Mouse (Mus musculus): ENCODE measurements around the gene Rora.

Rora gene

GRCm38 (mm10) chr9:69288586-69288985, 635.0 kb downstream of the Rora start:
- no peak for DNase-seq (ENCODE audit: extremely low read depth, low read depth)

GRCm38 (mm10) chr9:69289056-69290017, 635.8 kb downstream of the Rora start:
- no peak for DNase-seq (ENCODE audit: extremely low read depth, low read depth)

GRCm38 (mm10) chr9:69290018-69290880, 636.7 kb downstream of the Rora start:
- DNase-seq (ENCODE audit: extremely low read depth, low read depth): no peak

- DNase-seq (ENCODE audit: extremely low read depth, low read depth): no peak
Observed at GRCm38 (mm10) chr9:69290881-69291450, 637.4 kb downstream of the Rora start.

GRCm38 (mm10) chr9:69291451-69291850, 637.9 kb downstream of the Rora start:
- DNase-seq (ENCODE audit: extremely low read depth, low read depth): no peak

GRCm38 (mm10) chr9:69292353-69292752, 638.8 kb downstream of the Rora start:
- no peak for DNase-seq (ENCODE audit: extremely low read depth, low read depth)

GRCm38 (mm10) chr9:69292776-69293687, 639.4 kb downstream of the Rora start:
- no peak for DNase-seq (ENCODE audit: extremely low read depth, low read depth)

GRCm38 (mm10) chr9:69293688-69294074, 640.1 kb downstream of the Rora start:
- no peak for DNase-seq (ENCODE audit: extremely low read depth, low read depth)

GRCm38 (mm10) chr9:69294426-69294825, 640.8 kb downstream of the Rora start:
- no peak for DNase-seq (ENCODE audit: extremely low read depth, low read depth)

- DNase-seq (ENCODE audit: extremely low read depth, low read depth): no peak
Observed at GRCm38 (mm10) chr9:69294856-69295255, 641.3 kb downstream of the Rora start.

GRCm38 (mm10) chr9:69295826-69296225, 642.2 kb downstream of the Rora start:
- DNase-seq (ENCODE audit: extremely low read depth, low read depth): no peak

GRCm38 (mm10) chr9:69296418-69296817, 642.8 kb downstream of the Rora start:
- DNase-seq (ENCODE audit: extremely low read depth, low read depth): no peak

GRCm38 (mm10) chr9:69297766-69298375, 644.3 kb downstream of the Rora start:
- DNase-seq (ENCODE audit: extremely low read depth, low read depth): no peak

GRCm38 (mm10) chr9:69298566-69299335, 645.2 kb downstream of the Rora start:
- DNase-seq (ENCODE audit: extremely low read depth, low read depth): no peak

GRCm38 (mm10) chr9:69299484-69299883, 645.9 kb downstream of the Rora start:
- DNase-seq (ENCODE audit: extremely low read depth, low read depth): no peak

GRCm38 (mm10) chr9:69300296-69300695, 646.7 kb downstream of the Rora start:
- DNase-seq (ENCODE audit: extremely low read depth, low read depth): no peak

GRCm38 (mm10) chr9:69301445-69301844, 647.9 kb downstream of the Rora start:
- DNase-seq (ENCODE audit: extremely low read depth, low read depth): no peak

- no peak for DNase-seq (ENCODE audit: extremely low read depth, low read depth)
Observed at GRCm38 (mm10) chr9:69301955-69302354, 648.4 kb downstream of the Rora start.

GRCm38 (mm10) chr9:69302846-69303245, 649.3 kb downstream of the Rora start:
- DNase-seq (ENCODE audit: extremely low read depth, low read depth): no peak
